Comparison of ENCODE assay signal across 20 mouse cellular contexts in the genomic region with DNA sequence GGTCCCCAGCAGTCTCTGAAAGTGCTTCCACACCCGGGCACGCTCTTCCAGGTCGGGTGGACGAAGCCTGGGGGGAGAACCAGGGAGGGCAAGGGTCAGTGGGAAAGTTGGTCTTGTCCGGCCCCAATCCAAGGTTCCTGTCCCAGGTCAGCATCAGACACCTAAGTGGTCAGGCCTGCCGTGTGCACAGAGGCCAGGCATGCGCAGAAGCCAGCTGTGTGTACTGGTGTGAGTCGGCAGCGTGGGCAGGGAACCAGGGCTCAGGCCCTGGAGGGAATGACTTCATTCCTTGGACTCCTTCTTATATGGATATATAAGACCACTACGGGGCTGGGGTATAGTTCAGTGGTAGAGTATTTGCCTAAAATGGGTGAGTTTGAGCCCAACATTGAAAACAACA. TPM values are rescaled to one million over a fixed set of nuclear protein-coding genes. Genes with fewer than 3 reads are reported as not detected.
DNase-seq lines count a peak whose midpoint lies in the region; ATAC-seq and TF ChIP-seq lines count a peak whose summit lies in the region.
"Had no signal": no experiment of that assay in that cellular context is flagged by ENCODE, and none has a peak within 500 bp of the region (broad histone marks: within the 10 kb centered on the region; RNA-seq: fewer than 3 reads in every experiment).

No protein-coding gene starts in this region.

- TF ChIP-seq POLR2A in kidney, adult 2 months (IDR thresholded peaks at IDR 0.05; ENCODE audit: low read depth, low read length): no peak
- no peak for TF ChIP-seq POLR2A in embryonic fibroblast, embryonic 13.5 days (IDR thresholded peaks at IDR 0.05; ENCODE audit: low read depth, low read length)

- H3K4me2 ChIP-seq in kidney, embryonic 15.5 days: no peak overlapping the region
- H3K4me2 ChIP-seq: embryonic facial prominence, embryonic 15.5 days; forebrain, embryonic 12.5 days; heart, embryonic 12.5 days; hindbrain, embryonic 15.5 days had no signal

- H3K9ac ChIP-seq in kidney, embryonic 15.5 days: no peak overlapping the region
- H3K9ac ChIP-seq: embryonic facial prominence, embryonic 15.5 days; forebrain, embryonic 12.5 days; heart, embryonic 12.5 days; hindbrain, embryonic 15.5 days had no signal

- no peaks in the 10 kb centered on the region for H3K4me1 ChIP-seq in kidney, adult 2 months (ENCODE audit: control insufficient read depth, insufficient read depth, low read length)
- H3K4me1 ChIP-seq in kidney, embryonic 15.5 days: peaks cover 13% of the 10 kb centered on the region
- H3K4me1 ChIP-seq in embryonic fibroblast, embryonic 13.5 days (ENCODE audit: control insufficient read depth, insufficient read depth, low read length): peaks cover 9% of the 10 kb centered on the region
- H3K4me1 ChIP-seq: embryonic facial prominence, embryonic 15.5 days; forebrain, embryonic 12.5 days; hindbrain, embryonic 15.5 days had no signal

- no peaks in the 10 kb centered on the region for H3K27me3 ChIP-seq in kidney, adult 2 months (replicated peaks; ENCODE audit: control insufficient read depth, insufficient read depth, low read length)
- no peaks in the 10 kb centered on the region for H3K27me3 ChIP-seq in kidney, embryonic 15.5 days
- H3K27me3 ChIP-seq in C2C12 (ENCODE audit: control insufficient read depth, insufficient read depth, insufficient read length): no peaks in the 10 kb centered on the region
- H3K27me3 ChIP-seq: embryonic facial prominence, embryonic 15.5 days; forebrain, embryonic 12.5 days; heart, embryonic 12.5 days; hindbrain, embryonic 15.5 days had no signal

- no peaks in the 10 kb centered on the region for H3K9me3 ChIP-seq in kidney, embryonic 15.5 days (replicated peaks)
- H3K9me3 ChIP-seq: embryonic facial prominence, embryonic 15.5 days; forebrain, embryonic 12.5 days; heart, embryonic 12.5 days; hindbrain, embryonic 15.5 days had no signal

- WGBS in kidney, adult 2 months: 61% methylated on average over 10 of the region's 10 CpGs
- 85% methylated on average over 10 of the region's 10 CpGs for WGBS in kidney, embryonic 15.5 days

- peak overlapping the region; percentile 37 for H3K27ac ChIP-seq in kidney, adult 2 months (ENCODE audit: insufficient read depth, low read depth, low read length)
- H3K27ac ChIP-seq in kidney, embryonic 15.5 days: no peak overlapping the region
- H3K27ac ChIP-seq in embryonic fibroblast, embryonic 13.5 days (ENCODE audit: insufficient read depth, low read length): 0 out of 2 replicates have a peak overlapping the region, but pooled peaks have one; percentile 5
- H3K27ac ChIP-seq: embryonic facial prominence, embryonic 15.5 days; forebrain, embryonic 12.5 days; hindbrain, embryonic 15.5 days had no signal

- no peaks in the 10 kb centered on the region for H3K36me3 ChIP-seq in kidney, adult 2 months (ENCODE audit: control insufficient read depth, insufficient read depth, low read length)
- 0 out of 2 replicates have a peak, but pooled peaks cover 4% of the 10 kb centered on the region for H3K36me3 ChIP-seq in kidney, embryonic 15.5 days
- no peaks in the 10 kb centered on the region for H3K36me3 ChIP-seq in C2C12 (ENCODE audit: control insufficient read depth, insufficient read depth)
- H3K36me3 ChIP-seq: embryonic facial prominence, embryonic 15.5 days had no signal

- ATAC-seq in kidney, embryonic 15.5 days (replicated peaks; ENCODE audit: low FRiP score): no peak
- ATAC-seq: forebrain, embryonic 16.5 days had no signal

- H3K79me3 ChIP-seq in C2C12 (ENCODE audit: low read depth): no peaks in the 10 kb centered on the region

- peak overlapping the region; percentile 19; the same call in 1 of the 2 replicates for H3K4me3 ChIP-seq in kidney, adult 2 months (ENCODE audit: insufficient read depth, low read depth, low read length)
- no peak overlapping the region for H3K4me3 ChIP-seq in kidney, embryonic 15.5 days (replicated peaks)
- H3K4me3 ChIP-seq in C2C12 (ENCODE audit: insufficient read depth, poor library complexity, severe bottlenecking): no peak overlapping the region
- no peak overlapping the region for H3K4me3 ChIP-seq in embryonic fibroblast, embryonic 13.5 days (ENCODE audit: insufficient read depth, low read length)
- H3K4me3 ChIP-seq: embryonic facial prominence, embryonic 15.5 days; forebrain, embryonic 12.5 days; heart, embryonic 12.5 days; hindbrain, embryonic 15.5 days had no signal

- H3ac ChIP-seq in C2C12 (ENCODE audit: control insufficient read depth, insufficient read length, low read depth): peak overlapping the region; percentile 24

- no peak for TF ChIP-seq CTCF in kidney, adult 2 months (conservative IDR thresholded peaks at IDR 0.05; ENCODE audit: insufficient read depth, insufficient read length, low read depth, low read length)
- no peak for TF ChIP-seq CTCF in C2C12 (IDR thresholded peaks at IDR 0.05; ENCODE audit: control insufficient read depth, insufficient read depth, insufficient read length)
- TF ChIP-seq CTCF in embryonic fibroblast, embryonic 13.5 days (IDR thresholded peaks at IDR 0.05; ENCODE audit: borderline replicate concordance, insufficient read depth, low read length): no peak

- no peaks in the 10 kb centered on the region for H3K79me2 ChIP-seq in C2C12 (ENCODE audit: control insufficient read depth, insufficient read depth)

- DNase-seq in kidney, adult 2 months: peak; percentile 55
- DNase-seq in 3134 (ENCODE audit: extremely low read depth, insufficient read length, low spot score): peak; percentile 75
- DNase-seq in T-cell, adult 2 months (ENCODE audit: low spot score): no peak
- DNase-seq in heart, postnatal 14 days: no peak
- DNase-seq: adrenal gland, postnatal 10 days; B cell, adult 2 months; cerebellum, adult 11 months; cerebellum, adult 8-10 months; cerebellum, postnatal 14 days; embryo, embryonic 11 days; gastrocnemius, postnatal 14 days; heart, postnatal 36 days had no signal

- intact Hi-C loops in heart, postnatal 14 days (cut with DNase I): no loop called here

TF ChIP-seq in C2C12, 6 proteins besides CTCF, POLR2A, EP300 and RAD21:
- no peak for TF ChIP-seq MAX (IDR thresholded peaks at IDR 0.05)
- no peak for TF ChIP-seq FOSL1 (IDR thresholded peaks at IDR 0.05; ENCODE audit: insufficient read depth, low read length, poor library complexity, severe bottlenecking)
- no peak for TF ChIP-seq MYOG (IDR thresholded peaks at IDR 0.05; ENCODE audit: control insufficient read depth, extremely low read depth, insufficient read length)
- TF ChIP-seq CEBPB (IDR thresholded peaks at IDR 0.05; ENCODE audit: low read depth): no peak
- no peak for TF ChIP-seq MYOD1 (IDR thresholded peaks at IDR 0.05; ENCODE audit: control insufficient read depth, insufficient read length, low read depth)
- TF ChIP-seq USF1 (IDR thresholded peaks at IDR 0.05; ENCODE audit: low read depth): no peak

RNA-seq across cellular contexts. Expression of gene Hps1, which starts 10.1 kb away (rescaled TPM):
- polyA plus RNA-seq in kidney, adult 2 months (2012; rRNA removed): 20.1 and 23.6 TPM in 2 replicates
- polyA plus RNA-seq in kidney, embryonic 15.5 days (2015; fragmentation: Nextera tagmentation; extraction: Ambion mirVana): 14.7 and 14.8 TPM in 2 replicates
- polyA plus RNA-seq in C2C12 (2012; fragmentation: generic; extraction: Trizol): 7.8 TPM
- polyA plus RNA-seq in embryonic fibroblast, embryonic 13.5 days (2011; ENCODE audit: insufficient read length, low read depth, missing spikeins): 13.2 and 15.8 TPM in 2 replicates
- total RNA-seq in heart, postnatal 14 days (2021): 1 to 10 TPM; 2.0 to 3.6 TPM

RNA-seq across cellular contexts. Expression of gene Pyroxd2, which starts 17.1 kb away (rescaled TPM):
- 68.9 and 74.1 TPM in 2 replicates for polyA plus RNA-seq in kidney, adult 2 months (2012; rRNA removed)
- 5.5 and 6.4 TPM in 2 replicates for polyA plus RNA-seq in kidney, embryonic 15.5 days (2015; fragmentation: Nextera tagmentation; extraction: Ambion mirVana)
- polyA plus RNA-seq in C2C12 (2012; fragmentation: generic; extraction: Trizol): 0.06 TPM
- 2.7 and 3.0 TPM in 2 replicates for polyA plus RNA-seq in embryonic fibroblast, embryonic 13.5 days (2011; ENCODE audit: insufficient read length, low read depth, missing spikeins)
- 1 to 10 TPM; 5.0 to 5.5 TPM for total RNA-seq in heart, postnatal 14 days (2021)

Comparison
In these comparisons a context has a peak if more than half of its experiments do, and no peak if none do; other contexts are left out.
1. DNase-seq: peak in kidney, adult 2 months (single experiment) and 3134 (single experiment); none in T-cell, adult 2 months (single experiment) and heart, postnatal 14 days (0 of 2).